Mouse (Mus musculus): ENCODE data around the gene Atf1. TPM values are rescaled to one million over a fixed set of nuclear protein-coding genes. Genes with fewer than 3 reads are reported as not detected.
"Not testable (repeated sequence)": the region's sequence is repeated elsewhere in the genome, so short reads cannot be mapped to it uniquely, and the experiment has no call there.

Gene Atf1
- total RNA-seq, 2 experiments from 2014 or later: 36.7 to 47.1 TPM

- intact Hi-C loops (cut with DNase I): no loop called here
- DNase-seq: no peak
Measured at GRCm38 (mm10) chr15:100301556-100301955, 73.9 kb downstream of the Atf1 start.

GRCm38 (mm10) chr15:100303428-100304018 lies 75.9 kb downstream of the Atf1 start:
- DNase-seq: no peak
- intact Hi-C loops (cut with DNase I): no loop called here

GRCm38 (mm10) chr15:100304019-100304991 lies 76.7 kb downstream of the Atf1 start, which contains the start of gene Mettl7a1:
Gene Mettl7a1, plus strand, starts transcription at chr15:100304140.
- DNase-seq: peak; percentile 82 to 84
- intact Hi-C loops (cut with DNase I): no loop called here

DNA sequence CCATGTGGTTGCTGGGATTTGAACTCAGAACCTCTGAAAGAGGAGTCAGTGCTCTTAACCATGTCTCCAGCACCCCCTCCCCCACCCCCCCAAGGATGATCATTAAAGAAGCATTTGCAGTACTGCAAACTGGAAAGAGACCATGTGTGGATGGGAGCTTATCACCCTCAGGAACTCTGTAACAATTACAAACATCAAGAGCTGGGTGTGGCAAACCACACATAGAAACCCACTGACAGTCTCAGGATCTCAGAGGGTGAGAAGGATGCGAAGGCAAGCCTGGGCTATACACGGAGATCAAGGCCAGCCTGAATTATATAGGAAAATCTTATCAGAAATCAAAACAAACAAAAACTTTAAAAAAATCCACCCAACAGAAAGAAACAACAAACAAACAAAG lies 78.6 kb downstream of the Atf1 start:
- DNase-seq: no peak
- intact Hi-C loops (cut with DNase I): no loop called here

DNA sequence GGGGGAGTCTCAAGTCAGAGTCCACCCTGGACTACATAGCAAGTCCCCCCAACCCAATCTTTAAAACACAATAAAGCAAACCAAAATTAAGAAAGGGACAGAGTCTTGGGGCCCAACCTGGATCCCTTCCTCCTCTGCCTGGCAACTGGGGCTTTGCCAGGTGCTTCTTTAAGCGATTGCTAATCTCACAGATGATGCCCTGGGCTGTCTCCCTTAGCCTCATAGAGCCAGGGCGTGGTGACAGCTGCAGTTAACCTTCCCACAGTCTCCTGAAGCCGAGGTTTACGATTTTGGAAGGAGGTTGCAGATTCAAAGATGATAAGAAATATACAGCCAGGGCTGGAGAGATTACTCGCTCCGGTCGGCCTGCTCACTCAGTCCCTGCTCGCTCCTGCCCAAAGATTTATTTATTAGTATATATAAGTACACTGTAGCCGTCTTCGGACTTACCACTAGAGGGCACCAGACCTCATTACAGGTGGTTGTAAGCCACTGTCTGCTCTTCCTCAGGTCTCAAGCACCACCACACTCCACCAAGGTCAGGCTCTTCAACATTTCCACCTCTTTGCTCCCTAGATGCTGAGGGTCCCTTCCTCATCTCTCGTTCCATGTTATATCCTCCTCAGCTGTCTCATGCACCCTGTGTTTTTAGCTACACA lies 79.9 kb downstream of the Atf1 start:
- intact Hi-C loops (cut with DNase I); DNase-seq: not testable (repeated sequence)

Other genes starting within 250 kb of the Atf1 start
- 1 to 10 TPM; 6.2 to 7.3 TPM for gene Dip2b, start 189.2 kb upstream of the Atf1 start, total RNA-seq (2021)
- not detected for gene Tmprss12, start 53.0 kb downstream of the Atf1 start, total RNA-seq (2021)
- gene Mettl7a1, start 76.3 kb downstream of the Atf1 start, total RNA-seq (2021): 10 to 100 TPM; 27.9 to 31.9 TPM
- gene Mettl7a3, start 107.1 kb downstream of the Atf1 start, total RNA-seq (2021): under 1 TPM; 0.17 to 0.33 TPM
- not detected for gene Methig1, start 125.3 kb downstream of the Atf1 start, total RNA-seq (2021)
- under 1 TPM; 0.20 to 0.25 TPM for gene Mettl7a2, start 125.4 kb downstream of the Atf1 start, total RNA-seq (2021)
- gene Higd1c, start 136.7 kb downstream of the Atf1 start, total RNA-seq (2021): not detected
- not detected for gene Gm5475, start 194.3 kb downstream of the Atf1 start, total RNA-seq (2021)
- gene Slc11a2, start 197.3 kb downstream of the Atf1 start, total RNA-seq (2021): 10 to 100 TPM; 37.5 to 48.9 TPM
- gene Letmd1, start 241.2 kb downstream of the Atf1 start, total RNA-seq (2021): 1 to 10 TPM; 8.0 to 9.3 TPM